Mouse (Mus musculus): ENCODE measurements around the gene Dab1. TPM values are rescaled to one million over a fixed set of nuclear protein-coding genes. Genes with fewer than 3 reads are reported as not detected.
A peak's percentile ranks its signal among the peaks of the same experiment; 100 is the strongest.

Dab1 gene
- total and polyA plus RNA-seq, 2 experiments: 0.02 to 0.09 TPM

GRCm38 (mm10) chr4:104602804-104603203, 983.6 kb downstream of the Dab1 start:
- H3K9ac ChIP-seq (ENCODE audit: low read depth, low read length): no peak overlapping the region
- no peak overlapping the region for H3K27ac ChIP-seq (replicated peaks; ENCODE audit: insufficient read depth, low read depth, low read length)
- no peaks in the 10 kb centered on the region for H3K36me3 ChIP-seq (ENCODE audit: control insufficient read depth, insufficient read depth, low read length)
- no peak for DNase-seq (ENCODE audit: extremely low read depth, low read depth, low spot score)
- H3K4me3 ChIP-seq (ENCODE audit: insufficient read depth, low read depth, low read length): no peak overlapping the region
- TF ChIP-seq CTCF (IDR thresholded peaks at IDR 0.05; ENCODE audit: low read depth, low read length) (no peak), POLR2A (IDR thresholded peaks at IDR 0.05; ENCODE audit: extremely low read depth, insufficient read depth, low read length) (no peak)
- H3K27me3 ChIP-seq (ENCODE audit: control insufficient read depth, insufficient read depth, low read length): no peaks in the 10 kb centered on the region
- 65% methylated on average over 8 of the region's 8 CpGs for WGBS
- H3K79me2 ChIP-seq (ENCODE audit: control insufficient read depth, insufficient read depth, low read length): no peaks in the 10 kb centered on the region
- no peaks in the 10 kb centered on the region for H3K4me1 ChIP-seq (ENCODE audit: control insufficient read depth, insufficient read depth, low read length)

- TF ChIP-seq CTCF (IDR thresholded peaks at IDR 0.05; ENCODE audit: low read depth, low read length) (no peak), POLR2A (IDR thresholded peaks at IDR 0.05; ENCODE audit: extremely low read depth, insufficient read depth, low read length) (no peak)
- H3K4me3 ChIP-seq (ENCODE audit: insufficient read depth, low read depth, low read length): no peak overlapping the region
- no peaks in the 10 kb centered on the region for H3K27me3 ChIP-seq (ENCODE audit: control insufficient read depth, insufficient read depth, low read length)
- H3K4me1 ChIP-seq (ENCODE audit: control insufficient read depth, insufficient read depth, low read length): no peaks in the 10 kb centered on the region
- 91% methylated on average over 2 of the region's 2 CpGs for WGBS
- no peak for DNase-seq (ENCODE audit: extremely low read depth, low read depth, low spot score)
- no peak overlapping the region for H3K9ac ChIP-seq (ENCODE audit: low read depth, low read length)
- H3K27ac ChIP-seq (replicated peaks; ENCODE audit: insufficient read depth, low read depth, low read length): no peak overlapping the region
- no peaks in the 10 kb centered on the region for H3K79me2 ChIP-seq (ENCODE audit: control insufficient read depth, insufficient read depth, low read length)
- no peaks in the 10 kb centered on the region for H3K36me3 ChIP-seq (ENCODE audit: control insufficient read depth, insufficient read depth, low read length)
Observed at GRCm38 (mm10) chr4:104604298-104604697, 985.1 kb downstream of the Dab1 start.

- Histone ChIP-seq H3K36me3 (ENCODE audit: control insufficient read depth, insufficient read depth, low read length) (no peaks in the 10 kb centered on the region), H3K4me1 (ENCODE audit: control insufficient read depth, insufficient read depth, low read length) (no peaks in the 10 kb centered on the region)
- 91% methylated on average over 8 of the region's 8 CpGs for WGBS
Observed at GRCm38 (mm10) chr4:104606881-104607280, 987.7 kb downstream of the Dab1 start.

GRCm38 (mm10) chr4:104607636-104608035, 988.5 kb downstream of the Dab1 start:
- Histone ChIP-seq H3K4me3 (ENCODE audit: insufficient read depth, low read depth, low read length) (no peak overlapping the region), H3K27me3 (ENCODE audit: control insufficient read depth, insufficient read depth, low read length) (no peaks in the 10 kb centered on the region), H3K27ac (replicated peaks; ENCODE audit: insufficient read depth, low read depth, low read length) (no peak overlapping the region), H3K36me3 (ENCODE audit: control insufficient read depth, insufficient read depth, low read length) (no peaks in the 10 kb centered on the region), H3K9ac (ENCODE audit: low read depth, low read length) (no peak overlapping the region), H3K4me1 (ENCODE audit: control insufficient read depth, insufficient read depth, low read length) (no peaks in the 10 kb centered on the region), H3K79me2 (ENCODE audit: control insufficient read depth, insufficient read depth, low read length) (no peaks in the 10 kb centered on the region)
- peak; percentile 18 for DNase-seq (ENCODE audit: extremely low read depth, low read depth, low spot score)
- 70% methylated on average over 5 of the region's 5 CpGs for WGBS
- TF ChIP-seq CTCF (IDR thresholded peaks at IDR 0.05; ENCODE audit: low read depth, low read length) (no peak), POLR2A (IDR thresholded peaks at IDR 0.05; ENCODE audit: extremely low read depth, insufficient read depth, low read length) (no peak)

More at GRCm38 (mm10) chr4:104606881-104607280, 987.7 kb downstream of the Dab1 start:
- Histone ChIP-seq H3K9ac (ENCODE audit: low read depth, low read length) (no peak overlapping the region), H3K79me2 (ENCODE audit: control insufficient read depth, insufficient read depth, low read length) (no peaks in the 10 kb centered on the region), H3K4me3 (ENCODE audit: insufficient read depth, low read depth, low read length) (no peak overlapping the region), H3K27me3 (ENCODE audit: control insufficient read depth, insufficient read depth, low read length) (no peaks in the 10 kb centered on the region), H3K27ac (replicated peaks; ENCODE audit: insufficient read depth, low read depth, low read length) (no peak overlapping the region)
- TF ChIP-seq CTCF (IDR thresholded peaks at IDR 0.05; ENCODE audit: low read depth, low read length): no peak
- TF ChIP-seq POLR2A (IDR thresholded peaks at IDR 0.05; ENCODE audit: extremely low read depth, insufficient read depth, low read length): no peak
- DNase-seq (ENCODE audit: extremely low read depth, low read depth, low spot score): no peak

GRCm38 (mm10) chr4:104619452-104619851, 1000.3 kb downstream of the Dab1 start:
- H3K27me3 ChIP-seq (ENCODE audit: control insufficient read depth, insufficient read depth, low read length): no peaks in the 10 kb centered on the region
- DNase-seq (ENCODE audit: extremely low read depth, low read depth, low spot score): no peak
- no peak overlapping the region for H3K27ac ChIP-seq (replicated peaks; ENCODE audit: insufficient read depth, low read depth, low read length)
- no peaks in the 10 kb centered on the region for H3K4me1 ChIP-seq (ENCODE audit: control insufficient read depth, insufficient read depth, low read length)
- no peak overlapping the region for H3K9ac ChIP-seq (ENCODE audit: low read depth, low read length)
- TF ChIP-seq POLR2A (IDR thresholded peaks at IDR 0.05; ENCODE audit: extremely low read depth, insufficient read depth, low read length): no peak
- TF ChIP-seq CTCF (IDR thresholded peaks at IDR 0.05; ENCODE audit: low read depth, low read length): no peak
- H3K79me2 ChIP-seq (ENCODE audit: control insufficient read depth, insufficient read depth, low read length): no peaks in the 10 kb centered on the region
- no peak overlapping the region for H3K4me3 ChIP-seq (ENCODE audit: insufficient read depth, low read depth, low read length)
- WGBS: 77% methylated on average over 5 of the region's 5 CpGs
- no peaks in the 10 kb centered on the region for H3K36me3 ChIP-seq (ENCODE audit: control insufficient read depth, insufficient read depth, low read length)

GRCm38 (mm10) chr4:104625316-104625715, 1006.2 kb downstream of the Dab1 start:
- TF ChIP-seq CTCF (IDR thresholded peaks at IDR 0.05; ENCODE audit: low read depth, low read length) (no peak), POLR2A (IDR thresholded peaks at IDR 0.05; ENCODE audit: extremely low read depth, insufficient read depth, low read length) (no peak)
- DNase-seq (ENCODE audit: extremely low read depth, low read depth, low spot score): no peak
- WGBS: 89% methylated on average over 8 of the region's 8 CpGs
- H3K27ac ChIP-seq (replicated peaks; ENCODE audit: insufficient read depth, low read depth, low read length): no peak overlapping the region
- no peak overlapping the region for H3K9ac ChIP-seq (ENCODE audit: low read depth, low read length)
- no peak overlapping the region for H3K4me3 ChIP-seq (ENCODE audit: insufficient read depth, low read depth, low read length)
- H3K4me1 ChIP-seq (ENCODE audit: control insufficient read depth, insufficient read depth, low read length): no peaks in the 10 kb centered on the region
- H3K79me2 ChIP-seq (ENCODE audit: control insufficient read depth, insufficient read depth, low read length): no peaks in the 10 kb centered on the region
- H3K36me3 ChIP-seq (ENCODE audit: control insufficient read depth, insufficient read depth, low read length): no peaks in the 10 kb centered on the region
- H3K27me3 ChIP-seq (ENCODE audit: control insufficient read depth, insufficient read depth, low read length): no peaks in the 10 kb centered on the region
